Mouse (Mus musculus) CH12.LX (cell line): ENCODE measurements at regions not wholly inside any gene's neighbourhood (a gene's known extent, or its start where the extent isn't known, plus 50 kb on each side); places are given as distances from the start of the nearest gene placed in this dataset.

Experiments
- DNase-seq: peaks from one replicate; pipeline ENCODE4 v3.0.0-alpha.2; 2013; ENCODE audit errors: extremely low read depth
- H3K27ac ChIP-seq: 2 replicates; pipeline ENCODE4 v1.5.1; 2012; ENCODE audit warnings: low read depth, mild to moderate bottlenecking, control low read depth, moderate library complexity; ENCODE audit not compliant: insufficient read depth
- H3K27me3 ChIP-seq: replicated peaks from 2 replicates; pipeline ENCODE3; 2012; ENCODE audit warnings: inconsistent platforms
- H3K36me3 ChIP-seq, 2 experiments: replicated peaks in 1 of 2; 2 replicates each; pipeline versions ENCODE3 to v1.6.1; 2012; ENCODE audit warnings: inconsistent platforms in 1 of 2, low read length in 1 of 2, mild to moderate bottlenecking in 1 of 2, mixed read lengths in 1 of 2, moderate library complexity in 1 of 2; ENCODE audit not compliant: control insufficient read depth in 1 of 2, insufficient read depth in 1 of 2
- H3K4me1 ChIP-seq, 2 experiments: 2 replicates each; pipeline ENCODE4 v1.6.1; 2012; ENCODE audit warnings: inconsistent platforms in 1 of 2, moderate library complexity in 1 of 2; ENCODE audit not compliant: insufficient read depth in 2 of 2, control insufficient read depth in 1 of 2
- H3K4me2 ChIP-seq: 2 replicates; pipeline ENCODE4 v1.6.1; 2012; ENCODE audit warnings: low read depth, mild to moderate bottlenecking, control low read depth; ENCODE audit not compliant: poor library complexity, insufficient read depth, severe bottlenecking
- H3K4me3 ChIP-seq, 3 experiments: fragments of 150-350 bp in 1 of 3; sonication (generic) in 1 of 3; replicated peaks in 1 of 3; 2 replicates each; pipeline versions ENCODE3 to v1.5.1; 2011 to 2012; ENCODE audit warnings: low read depth in 2 of 3, low read length in 2 of 3, mild to moderate bottlenecking in 2 of 3, moderate library complexity in 2 of 3, control low read depth in 1 of 3, improper control_type of control experiment in 1 of 3, inconsistent platforms in 1 of 3, mixed read lengths in 1 of 3; ENCODE audit not compliant: poor library complexity in 1 of 3
- H3K79me2 ChIP-seq: replicated peaks from 2 replicates; pipeline ENCODE4 v1.6.1; 2012; ENCODE audit warnings: mild to moderate bottlenecking, moderate library complexity; ENCODE audit not compliant: control insufficient read depth, poor library complexity, insufficient read depth, severe bottlenecking; ENCODE audit errors: extremely low read depth
- H3K9ac ChIP-seq: 2 replicates; pipeline ENCODE4 v1.6.1; 2012; ENCODE audit warnings: low read depth, mild to moderate bottlenecking, control low read depth, moderate library complexity; ENCODE audit not compliant: insufficient read depth
- H3K9me3 ChIP-seq: replicated peaks from 2 replicates; pipeline ENCODE3; 2012; ENCODE audit warnings: low read length, inconsistent platforms, mixed read lengths
- BHLHE40 ChIP-seq: IDR thresholded peaks from 2 replicates; pipeline ENCODE4 v1.6.1; 2011; ENCODE audit warnings: mild to moderate bottlenecking, low read depth, low read length, improper control_type of control experiment
- CTCF ChIP-seq, 2 experiments: IDR thresholded peaks in 1 of 2; conservative IDR thresholded peaks in 1 of 2; 2 replicates each; pipeline ENCODE4 v1.5.1; 2011 to 2012; ENCODE audit warnings: low read depth in 2 of 2, low read length in 2 of 2, improper control_type of control experiment in 1 of 2, inconsistent platforms in 1 of 2, mild to moderate bottlenecking in 1 of 2, moderate library complexity in 1 of 2
- E2F4 ChIP-seq: IDR thresholded peaks from 2 replicates; pipeline ENCODE4 v1.6.1; 2011; ENCODE audit warnings: low read depth, low read length, improper control_type of control experiment; ENCODE audit not compliant: insufficient replicate concordance
- ELF1 ChIP-seq: IDR thresholded peaks from 2 replicates; pipeline ENCODE4 v1.6.1; 2014; ENCODE audit warnings: low read depth, mild to moderate bottlenecking, inconsistent platforms, low read length, improper control_type of control experiment
- EP300 ChIP-seq: IDR thresholded peaks from 2 replicates; pipeline ENCODE4 v1.6.1; 2011; ENCODE audit warnings: low read length, improper control_type of control experiment
- ETS1 ChIP-seq: conservative IDR thresholded peaks from 2 replicates; pipeline ENCODE4 v1.6.1; 2012; ENCODE audit warnings: low read depth, mild to moderate bottlenecking, inconsistent platforms, low read length, improper control_type of control experiment, moderate library complexity
- HCFC1 ChIP-seq: IDR thresholded peaks from 2 replicates; pipeline ENCODE4 v1.6.1; 2012; ENCODE audit warnings: low read depth, mild to moderate bottlenecking, inconsistent platforms, low read length, improper control_type of control experiment
- JUN ChIP-seq: IDR thresholded peaks from 2 replicates; pipeline ENCODE4 v1.6.1; 2011; ENCODE audit warnings: low read depth, mild to moderate bottlenecking, low read length, improper control_type of control experiment, moderate library complexity; ENCODE audit not compliant: insufficient read depth
- KAT2A ChIP-seq: IDR thresholded peaks from 2 replicates; pipeline ENCODE4 v1.6.1; 2012; ENCODE audit warnings: low read length, improper control_type of control experiment, inconsistent platforms; ENCODE audit not compliant: insufficient replicate concordance
- MEF2A ChIP-seq: IDR thresholded peaks from 2 replicates; pipeline ENCODE4 v1.6.1; 2014; ENCODE audit warnings: low read depth, mild to moderate bottlenecking, inconsistent platforms, low read length, improper control_type of control experiment, borderline replicate concordance
- MXI1 ChIP-seq: IDR thresholded peaks from 2 replicates; pipeline ENCODE4 v1.6.1; 2011; ENCODE audit warnings: mild to moderate bottlenecking, low read depth, low read length, improper control_type of control experiment
- NELFE ChIP-seq: IDR thresholded peaks from 2 replicates; pipeline ENCODE4 v1.6.1; 2011; ENCODE audit warnings: low read depth, low read length, improper control_type of control experiment
- NRF1 ChIP-seq: IDR thresholded peaks from 2 replicates; pipeline ENCODE4 v1.6.1; 2014; ENCODE audit warnings: low read depth, mild to moderate bottlenecking, inconsistent platforms, low read length, improper control_type of control experiment, moderate library complexity
- PAX5 ChIP-seq: IDR thresholded peaks from 2 replicates; pipeline ENCODE4 v1.6.1; 2012; ENCODE audit warnings: low read length, inconsistent platforms, mixed read lengths
- RAD21 ChIP-seq: IDR thresholded peaks from 2 replicates; pipeline ENCODE4 v1.6.1; 2011; ENCODE audit warnings: low read depth, mild to moderate bottlenecking, low read length, improper control_type of control experiment, moderate library complexity
- SIN3A ChIP-seq: IDR thresholded peaks from 2 replicates; pipeline ENCODE4 v1.6.1; 2012; ENCODE audit warnings: low read length, improper control_type of control experiment, inconsistent platforms
- TBP ChIP-seq: conservative IDR thresholded peaks from 2 replicates; pipeline ENCODE4 v1.6.1; 2011; ENCODE audit warnings: low read depth, low read length, improper control_type of control experiment
- TCF12 ChIP-seq: IDR thresholded peaks from 2 replicates; pipeline ENCODE4 v1.6.1; 2014; ENCODE audit warnings: low read depth, mild to moderate bottlenecking, inconsistent platforms, low read length, improper control_type of control experiment
- UBTF ChIP-seq: IDR thresholded peaks from 2 replicates; pipeline ENCODE4 v1.6.1; 2012; ENCODE audit warnings: low read depth, mild to moderate bottlenecking, inconsistent platforms, low read length, improper control_type of control experiment, moderate library complexity
- USF1 ChIP-seq: IDR thresholded peaks from 2 replicates; pipeline ENCODE4 v1.6.1; 2014; ENCODE audit warnings: low read depth, mild to moderate bottlenecking, inconsistent platforms, low read length, improper control_type of control experiment
- ZC3H11A ChIP-seq: IDR thresholded peaks from 2 replicates; pipeline ENCODE4 v1.6.1; 2012; ENCODE audit warnings: low read depth, mild to moderate bottlenecking, inconsistent platforms, low read length, improper control_type of control experiment
- dilution Hi-C: fragments of 300-500 bp; cut with MboI; formaldehyde crosslinking; loops from 2 replicates; pipeline ENCODE4 v1.14.3; 2020; ENCODE audit warnings: low sequenced_read_pairs; ENCODE audit not compliant: extremely low pct_unique_long_range_greater_than_20kb, extremely low pct_ligation_motif_present
- in situ Hi-C: fragments of 300-500 bp; cut with MboI; formaldehyde crosslinking; loops from 3 replicates; pipeline ENCODE4 v1.14.3; 2019; ENCODE audit warnings: low sequenced_read_pairs, low pct_ligation_motif_present, low pct_unique_long_range_greater_than_20kb, mixed read lengths

DNA sequence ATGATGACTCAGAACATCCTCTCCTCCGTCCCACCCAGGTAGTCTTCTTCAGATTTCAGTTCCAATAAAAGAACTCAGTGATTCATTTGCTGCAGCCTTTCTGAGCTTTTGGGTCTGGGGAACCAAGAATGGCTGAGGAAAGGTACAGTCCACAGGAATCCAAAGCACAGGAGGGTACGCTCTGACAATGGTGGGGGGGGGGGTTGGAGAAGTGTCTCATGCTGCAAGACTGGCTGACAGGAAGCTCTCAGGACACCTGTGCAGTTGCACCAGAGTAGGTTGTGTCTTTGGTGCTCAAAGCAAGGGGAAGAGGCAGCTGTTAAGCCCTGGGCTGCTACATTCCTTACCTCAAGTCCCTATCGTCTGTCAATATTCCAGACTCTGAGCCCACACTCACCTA is 192.7 kb upstream of the Bcl6 start:
- in situ Hi-C loops: no loop called here
- H3K4me3 ChIP-seq: no peak overlapping the region
- no peak overlapping the region for H3K27ac ChIP-seq
- no peaks in the 10 kb centered on the region for H3K9me3 ChIP-seq
- H3K27me3 ChIP-seq: peaks cover 74% of the 10 kb centered on the region
- H3K36me3 ChIP-seq: no peaks in the 10 kb centered on the region
- DNase-seq: no peak
- no peak overlapping the region for H3K9ac ChIP-seq
- no peak overlapping the region for H3K4me2 ChIP-seq
- TF ChIP-seq E2F4 (no peak), JUN (no peak), BHLHE40 (no peak), USF1 (no peak), HCFC1 (no peak), TBP (no peak), TCF12 (no peak), UBTF (no peak), NELFE (no peak), KAT2A (no peak), NRF1 (no peak), EP300 (no peak), RAD21 (no peak), MEF2A (no peak), ELF1 (no peak), PAX5 (no peak), CTCF (conservative IDR thresholded peaks at IDR 0.05 in 1 of 2, IDR thresholded peaks at IDR 0.05 in 1 of 2; ENCODE audit: low read depth in 2 of 2, low read length in 2 of 2) (no peak)
- dilution Hi-C loops: no loop called here
- 0 out of 4 replicates have a peak, but pooled peaks cover 0 to 3% of the 10 kb centered on the region in 2 experiments for H3K4me1 ChIP-seq
- no peaks in the 10 kb centered on the region for H3K79me2 ChIP-seq

DNA sequence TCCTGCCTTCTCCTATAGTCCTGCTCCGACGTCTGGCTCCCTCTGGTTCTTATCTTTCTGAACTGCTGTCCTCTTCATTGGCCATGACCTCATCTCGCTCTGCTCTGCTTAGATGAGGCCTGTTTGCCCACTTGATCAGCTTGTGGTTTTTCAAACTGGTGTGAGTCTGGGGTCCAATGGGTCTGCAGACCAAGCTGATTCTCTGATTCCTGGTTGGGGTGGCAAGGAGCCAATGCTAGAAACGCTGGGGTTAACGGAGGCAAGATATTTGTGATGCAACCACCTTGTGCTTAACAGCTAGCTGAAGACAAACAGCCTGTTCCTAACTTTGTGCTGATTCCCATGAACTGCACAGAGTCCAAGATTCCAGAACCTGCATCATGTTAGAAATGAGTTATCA is 192.0 kb upstream of the Bcl6 start:
- in situ Hi-C loops: no loop called here
- Histone ChIP-seq H3K9ac (no peak overlapping the region), H3K27ac (no peak overlapping the region)
- TF ChIP-seq TCF12 (no peak), ETS1 (no peak), MXI1 (no peak), ELF1 (no peak), ZC3H11A (no peak), BHLHE40 (no peak), NRF1 (no peak), SIN3A (no peak)
- TF ChIP-seq, all 38 proteins: peak for 0
- no peak for DNase-seq
- no peaks in the 10 kb centered on the region for H3K36me3 ChIP-seq
- peaks cover 79% of the 10 kb centered on the region for H3K27me3 ChIP-seq
- no peaks in the 10 kb centered on the region for H3K9me3 ChIP-seq
- no peaks in the 10 kb centered on the region for H3K79me2 ChIP-seq
- dilution Hi-C loops: no loop called here
- no peak overlapping the region for H3K4me2 ChIP-seq
- H3K4me3 ChIP-seq: no peak overlapping the region
- no peaks in the 10 kb centered on the region for H3K4me1 ChIP-seq
